Mouse (Mus musculus) frontal cortex, adult (tissue): ENCODE measurements around the gene Tln1.
"Not testable (repeated sequence)": the region's sequence is repeated elsewhere in the genome, so short reads cannot be mapped to it uniquely, and the experiment has no call there.

ENCODE experiments used
- ATAC-seq: cut with Nextera tagmentation; 2 replicates; pipeline ENCODE4 v1.9.2; 2017; ENCODE audit warnings: mild to moderate bottlenecking, moderate library complexity, mixed read lengths; ENCODE audit not compliant: low TSS enrichment

Tln1 gene

DNA sequence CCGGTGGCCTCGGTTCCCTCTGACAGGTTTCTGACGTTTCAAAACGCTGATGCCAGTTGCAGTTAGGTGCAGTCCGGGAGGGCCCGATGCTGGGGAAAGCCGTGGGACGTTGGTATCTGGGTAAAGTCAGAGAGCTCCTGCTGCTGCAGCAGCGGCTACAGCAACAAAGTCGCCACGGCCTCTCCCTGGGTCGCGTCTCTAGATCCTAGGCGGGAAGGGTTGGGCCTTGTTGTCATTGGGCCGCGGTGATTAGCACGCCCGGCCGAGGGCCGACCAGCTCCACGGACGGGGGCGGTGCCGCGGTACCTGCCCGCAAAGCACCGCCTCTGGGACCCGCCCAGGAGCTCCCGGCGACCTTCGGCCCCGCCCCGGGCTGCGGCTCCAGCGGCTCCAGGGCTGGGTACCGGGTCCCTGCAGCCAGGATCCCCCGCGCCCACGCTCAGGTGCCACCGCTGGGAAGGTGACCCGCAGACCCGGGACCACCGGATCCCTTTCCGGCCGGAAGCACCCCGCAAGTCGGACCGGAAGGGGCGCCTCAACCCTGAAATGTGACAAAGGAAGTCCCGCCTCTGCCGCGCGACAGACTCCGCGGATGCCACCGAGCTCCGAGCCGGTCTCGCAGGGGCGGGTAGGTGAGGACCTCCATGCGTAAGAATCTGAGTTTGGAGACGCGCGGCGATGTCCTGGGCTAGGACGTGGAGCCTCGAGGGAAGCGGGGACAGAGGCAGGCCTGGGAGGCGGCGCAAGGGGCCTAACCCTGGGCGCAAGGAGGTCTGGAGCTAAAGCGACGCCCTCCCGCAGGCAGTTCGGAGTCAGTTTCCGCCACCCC, 16.1 kb upstream of the Tln1 start, which contains the start of the genes Rgp1 and Gba2:
Gene Rgp1 (plus strand): TSS at position 340 of the 829 bp plus-strand sequence.
Gene Gba2 (minus strand): TSS at position 498 of the 829 bp plus-strand sequence.
- ATAC-seq = peak; percentile 79

DNA sequence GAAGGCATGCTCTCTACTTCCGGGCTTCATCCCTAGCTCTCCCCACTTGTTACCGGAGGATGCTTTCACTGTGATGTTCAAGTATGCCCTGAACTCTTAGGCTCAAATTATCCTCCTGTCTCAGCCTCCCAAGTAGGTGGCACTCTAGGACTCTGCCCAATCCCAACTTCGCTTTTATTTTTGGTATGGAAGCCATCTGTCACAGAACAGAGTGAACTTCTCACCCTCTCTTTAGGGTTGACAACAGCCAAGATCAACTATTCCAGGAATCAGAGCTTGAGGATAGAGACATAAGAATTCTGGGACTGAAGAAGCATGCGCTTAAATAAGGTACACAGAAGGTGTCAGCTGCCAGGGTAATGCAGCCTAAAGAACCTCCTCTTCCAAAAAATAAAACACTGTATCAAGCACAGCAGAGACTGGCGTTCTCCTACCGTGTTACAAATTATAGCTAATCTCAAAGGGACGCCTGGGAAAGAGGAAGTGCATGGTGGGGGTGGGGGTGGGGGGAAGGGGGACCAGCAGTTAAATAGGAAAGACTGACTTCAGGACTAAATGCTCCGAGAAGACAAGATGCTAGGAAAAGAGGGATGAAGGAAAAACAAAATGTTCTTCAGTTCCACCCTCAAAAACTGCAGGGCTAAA, 14.9 kb upstream of the Tln1 start:
- ATAC-seq = peak; percentile 49; the same call in 1 of the 2 replicates

GRCm38 (mm10) chr4:43575356-43575755, 12.9 kb upstream of the Tln1 start:
- no peak for ATAC-seq

DNA sequence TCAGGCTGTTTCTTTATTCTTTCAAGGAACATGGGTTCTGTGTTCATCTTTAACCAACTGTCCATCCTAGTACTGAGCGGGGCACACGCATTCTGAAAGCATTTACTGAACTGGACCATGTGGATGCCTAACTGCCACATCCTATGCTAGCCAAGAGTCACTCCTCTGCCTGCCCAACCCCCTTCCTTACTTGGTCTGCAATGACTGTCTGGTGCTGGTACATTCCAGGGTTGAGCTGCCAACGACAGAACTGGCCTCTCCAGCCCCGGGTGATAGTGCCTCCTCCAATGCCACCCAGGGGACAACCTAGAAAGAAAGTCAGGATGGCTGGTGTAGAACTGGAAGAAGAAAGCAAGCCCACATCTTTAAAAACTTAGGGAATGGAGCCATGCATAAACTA, 11.1 kb upstream of the Tln1 start:
- no peak for ATAC-seq

DNA sequence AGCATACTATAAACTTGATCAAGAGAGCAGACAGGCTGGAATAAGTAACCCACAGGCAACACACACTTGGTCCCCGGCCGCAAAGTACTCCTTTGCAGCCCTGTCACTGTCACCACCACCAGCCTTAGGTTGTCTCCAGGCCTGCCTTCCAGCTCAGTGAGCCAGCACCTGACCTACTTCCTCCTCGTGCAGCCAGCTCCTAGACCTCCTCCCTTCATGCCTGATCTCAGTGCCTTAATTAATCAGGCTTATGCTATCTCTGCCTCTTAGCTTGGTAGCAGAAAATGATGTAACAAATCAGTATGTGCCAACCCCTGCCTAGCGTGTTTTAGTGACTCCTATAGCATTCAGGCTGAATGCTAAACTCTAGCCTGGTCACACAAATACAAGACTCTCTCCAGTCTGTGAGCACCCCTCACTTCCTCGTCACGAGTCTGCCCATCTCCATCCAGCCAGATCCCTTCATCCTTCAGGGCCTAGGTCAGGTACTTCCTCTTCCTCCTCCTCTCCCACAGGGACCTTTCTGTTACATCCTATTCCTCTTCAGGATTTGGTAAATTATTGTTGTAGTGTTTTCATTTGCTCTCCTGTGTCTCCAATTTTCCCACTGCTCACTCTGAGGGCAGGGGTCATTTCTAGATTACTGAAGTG, 9.0 kb upstream of the Tln1 start:
- no peak for ATAC-seq

DNA sequence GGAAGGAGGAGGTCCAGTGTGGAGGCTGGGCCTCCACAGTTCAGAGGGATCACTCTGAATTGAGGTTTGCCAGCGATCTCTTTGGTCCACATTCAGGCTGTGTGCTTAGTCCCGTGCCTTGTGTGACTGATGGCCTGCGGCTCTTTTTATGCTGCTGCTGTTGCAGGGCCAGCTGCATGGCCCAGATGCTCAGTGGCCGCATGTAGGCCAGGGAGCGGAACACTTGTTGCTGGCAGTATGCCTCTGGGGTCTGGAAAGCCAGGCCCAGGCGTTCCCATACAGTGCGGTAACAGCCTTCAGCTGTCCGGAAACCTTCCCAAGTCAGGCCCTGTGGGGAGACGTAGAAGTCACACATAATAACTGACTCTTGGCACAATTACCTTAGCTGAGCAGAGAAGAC, 4.6 kb upstream of the Tln1 start:
- ATAC-seq = no peak

- no peak for ATAC-seq
These were observed 1.7 kb upstream of the Tln1 start for GRCm38 (mm10) chr4:43564231-43564630.

DNA sequence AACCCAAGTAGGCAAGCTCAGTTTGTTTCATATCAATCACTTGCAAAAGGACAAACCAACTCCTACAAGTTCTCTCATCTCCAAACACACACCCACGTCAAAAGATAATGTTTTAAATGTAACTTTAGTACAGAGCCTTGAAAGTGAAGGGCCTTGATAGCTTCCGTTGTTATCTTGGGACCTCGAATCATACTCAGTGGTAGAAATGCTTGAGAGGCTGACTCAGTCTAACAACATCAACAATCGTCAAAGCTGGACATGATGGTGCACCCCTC, 1.0 kb upstream of the Tln1 start:
- ATAC-seq = no peak

GRCm38 (mm10) chr4:43562769-43563600, 494 bp upstream of the Tln1 start:
- ATAC-seq = peak; percentile 17

GRCm38 (mm10) chr4:43561436-43561996, 975 bp downstream of the Tln1 start:
- peak; percentile 7; the same call in 1 of the 2 replicates for ATAC-seq

DNA sequence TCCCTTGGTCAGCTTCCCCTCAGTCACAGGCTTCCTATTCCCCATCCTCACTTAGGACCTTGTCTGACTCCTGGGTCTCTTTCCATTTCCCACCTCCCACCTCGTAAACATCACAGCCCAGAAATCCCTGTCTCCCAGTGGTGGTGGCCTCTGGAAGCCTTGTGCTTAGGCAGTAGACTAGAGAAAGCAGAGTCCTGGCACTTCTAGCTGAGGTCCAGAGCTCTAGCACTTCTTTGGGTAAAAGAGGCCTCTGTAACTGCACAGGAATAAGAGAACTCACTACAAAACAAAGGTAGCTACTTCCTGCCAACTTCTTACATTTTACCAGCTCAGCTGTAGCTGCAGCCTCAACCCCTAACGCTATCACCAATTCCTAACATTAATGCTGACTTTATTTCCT, 1.5 kb downstream of the Tln1 start:
- ATAC-seq = no peak

GRCm38 (mm10) chr4:43560243-43560611, 2.3 kb downstream of the Tln1 start:
- no peak for ATAC-seq

DNA sequence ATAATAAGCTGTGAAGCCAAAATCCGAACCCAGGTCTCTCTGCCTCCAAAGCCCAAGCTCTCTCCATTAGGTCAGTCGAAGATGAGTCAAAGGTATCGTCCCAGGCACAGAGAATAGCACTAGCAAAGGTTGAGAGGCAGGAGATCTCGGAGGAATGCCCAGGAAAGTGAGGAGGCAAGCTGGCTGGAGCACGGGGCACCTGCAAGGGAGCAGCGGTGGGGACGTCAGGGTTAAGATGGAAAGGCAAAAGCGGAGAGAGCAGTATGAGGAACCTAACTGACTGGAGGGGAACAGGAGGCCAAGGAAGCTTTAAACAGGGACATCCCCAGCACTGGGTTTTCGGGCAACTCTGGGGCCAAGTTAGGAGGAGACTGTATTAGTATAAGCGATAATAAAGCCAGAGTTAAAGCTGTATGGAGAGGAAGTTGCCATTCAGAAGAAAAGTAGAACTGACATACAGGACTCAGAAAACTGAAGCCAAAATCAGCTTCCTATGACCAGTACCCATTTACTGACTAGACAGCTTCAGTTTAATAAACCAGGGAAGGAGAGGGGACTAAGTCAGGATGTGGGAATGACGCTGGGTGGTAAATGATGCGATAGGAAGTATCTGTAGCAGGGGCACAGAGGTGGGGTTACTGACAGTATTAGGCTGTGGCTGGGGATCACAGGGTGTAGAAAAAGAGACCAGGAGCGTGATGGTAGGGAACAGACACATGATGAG, 2.8 kb downstream of the Tln1 start:
- ATAC-seq = no peak

- no peak for ATAC-seq
These were observed 3.7 kb downstream of the Tln1 start for GRCm38 (mm10) chr4:43558631-43559356.

DNA sequence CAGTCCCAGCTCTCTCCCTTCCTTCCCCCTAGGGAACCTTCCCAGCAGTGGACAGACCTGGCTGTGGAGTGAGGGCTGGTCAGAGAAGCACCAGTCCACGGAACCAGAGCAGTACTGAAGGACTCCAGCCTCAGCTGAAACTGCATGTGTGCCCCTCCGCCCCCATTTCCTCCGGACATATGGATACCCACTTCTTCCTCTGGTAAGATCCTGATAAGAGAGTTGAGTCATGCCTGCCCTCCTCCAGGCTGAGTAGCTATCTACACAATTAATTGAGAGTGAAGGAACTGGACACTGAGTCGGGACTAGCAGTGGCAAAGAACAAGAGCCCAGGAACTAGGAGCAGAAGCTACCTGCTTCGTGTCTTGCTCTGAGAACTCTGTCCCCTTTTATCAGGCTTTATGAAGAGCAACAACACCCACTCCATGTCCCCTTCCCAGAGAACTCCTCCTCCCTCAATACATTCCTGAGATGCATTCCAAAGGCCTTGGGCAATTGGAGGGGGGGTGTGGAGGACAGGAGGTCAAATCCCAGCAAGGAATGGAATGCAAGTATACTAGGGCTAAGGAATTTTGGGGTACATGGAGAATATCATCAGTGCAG, 4.4 kb downstream of the Tln1 start:
- ATAC-seq = no peak

DNA sequence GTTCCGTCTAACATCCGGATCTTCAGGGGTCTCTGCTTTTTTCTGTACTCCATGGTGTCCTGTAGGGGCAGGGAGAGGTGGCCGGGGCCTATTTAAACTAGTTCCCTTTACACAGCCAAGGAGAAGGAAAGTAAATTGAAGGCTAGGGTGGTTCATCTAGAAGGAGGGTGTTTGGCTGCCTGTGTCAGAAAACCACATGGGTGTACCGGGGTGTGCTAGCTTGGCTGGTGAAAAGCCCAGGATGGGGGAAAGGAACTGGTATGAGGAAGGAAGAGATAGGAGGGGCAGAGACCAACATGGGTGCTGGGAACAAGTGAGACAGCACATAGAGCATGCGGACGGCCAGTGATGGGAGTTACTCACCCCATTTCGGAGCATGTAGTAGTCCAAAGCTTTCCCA, 6.6 kb downstream of the Tln1 start:
- no peak for ATAC-seq

GRCm38 (mm10) chr4:43553891-43554290, 8.6 kb downstream of the Tln1 start:
- no peak for ATAC-seq

- ATAC-seq = peak; percentile 87
These were observed 10.1 kb downstream of the Tln1 start for GRCm38 (mm10) chr4:43552437-43552836.

DNA sequence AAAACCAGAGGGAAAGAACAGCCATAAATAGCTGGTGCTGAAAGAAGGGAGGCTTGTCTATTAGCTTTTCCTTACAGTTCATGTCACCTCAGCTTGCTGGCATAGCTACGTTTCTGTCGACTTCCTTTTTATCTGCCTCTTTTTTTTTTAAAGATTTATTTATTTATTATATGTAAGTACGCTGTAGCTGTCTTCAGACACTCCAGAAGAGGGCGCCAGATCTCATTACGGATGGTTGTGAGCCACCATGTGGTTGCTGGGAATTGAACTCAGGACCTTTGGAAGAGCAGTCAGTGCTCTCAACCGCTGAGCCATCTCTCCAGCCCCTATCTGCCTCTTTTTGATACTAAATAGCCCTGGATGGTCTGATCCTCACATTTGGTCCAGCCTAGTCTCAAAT, 10.6 kb downstream of the Tln1 start:
- ATAC-seq = not testable (repeated sequence)

DNA sequence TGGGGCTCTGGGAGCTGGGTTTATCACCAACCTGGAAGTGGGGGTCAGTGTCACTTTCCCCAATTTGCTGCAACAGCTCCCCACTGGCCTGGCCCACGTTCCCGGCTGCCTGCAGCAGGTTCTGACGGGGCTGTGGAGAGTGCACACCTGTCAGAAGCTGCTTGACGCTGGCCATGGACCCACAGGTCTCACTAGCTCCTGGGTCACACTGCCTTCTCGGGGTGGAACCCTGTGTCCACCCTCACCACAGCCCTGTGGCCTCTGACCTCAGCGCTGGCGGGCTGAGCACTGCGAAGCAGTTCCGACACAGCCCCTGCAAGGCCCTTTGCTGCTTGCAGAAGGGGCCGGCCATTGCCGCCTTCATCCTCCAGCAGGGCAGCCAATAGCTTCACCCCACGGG, 13.4 kb downstream of the Tln1 start:
- ATAC-seq = no peak
